Mouse (Mus musculus) Patski (cell line): ENCODE data around the gene Smg1. TPM values are rescaled to one million over a fixed set of nuclear protein-coding genes. Genes with fewer than 3 reads are reported as not detected.

ENCODE experiments used
- ATAC-seq: fragments of 100-300 bp; one replicate; pipeline ENCODE4 v1.8.0; 2021
- CTCF ChIA-PET: fragments of 350-600 bp; sonication (Branson Sonifier 250); formaldehyde crosslinking; loops from one replicate; lab custom pipeline; 2022; ENCODE audit warnings: inconsistent platforms; lab: Charles Lee
- POLR2A ChIA-PET: fragments of 350-600 bp; sonication (Branson Sonifier 250); formaldehyde crosslinking; loops from one replicate; lab custom pipeline; 2022; ENCODE audit warnings: antibody characterized with exemption, inconsistent platforms; lab: Charles Lee
- DNase-seq: peaks from one replicate; pipeline ENCODE4 v3.0.0-alpha.2; 2011; ENCODE audit warnings: low read depth, low spot score
- H3K27me3 ChIP-seq: fragments of 371-371 bp; one replicate; pipeline ENCODE4 v1.5.1; 2021
- CTCF ChIP-seq: fragments of 100-300 bp; IDR thresholded peaks from one replicate; pipeline ENCODE4 v1.5.1; 2021
- in situ Hi-C: fragments of 300-500 bp; cut with MboI; formaldehyde crosslinking; loops from 3 replicates; pipeline ENCODE4 v1.11.1; 2018; ENCODE audit warnings: low pct_unique_long_range_greater_than_20kb, mixed read lengths
- polyA plus RNA-seq: library from polyadenylated mRNA; unstranded; gene quantifications from one replicate; pipeline ENCODE4 v1.2.3, GENCODE M21; 2021

Smg1 gene
- polyA plus RNA-seq, 1 experiment from 2014 or later: 30.6 TPM

DNA sequence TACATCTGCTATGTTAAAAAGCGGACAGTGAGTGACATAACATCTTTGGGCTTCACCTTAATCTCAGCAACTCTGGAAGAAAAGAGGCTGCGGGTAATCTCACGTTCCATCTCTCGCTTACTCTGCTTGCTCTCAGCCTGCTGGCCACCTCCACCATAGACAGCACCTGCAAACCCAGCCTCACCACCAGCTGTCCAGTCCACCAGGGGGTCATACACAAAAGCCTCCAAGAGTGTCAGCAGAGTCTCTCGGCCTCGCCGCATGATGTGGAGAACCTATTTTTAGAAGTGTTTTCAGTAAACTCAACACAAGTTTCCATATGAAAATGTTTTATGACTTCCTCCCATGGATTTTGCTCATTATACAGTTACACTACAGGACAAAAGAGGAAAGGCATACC, 87.0 kb downstream of the Smg1 start:
- no peaks in the 10 kb centered on the region for H3K27me3 ChIP-seq
- POLR2A ChIA-PET: interaction anchor here (0.8 kb wide), 1 partner anchor 80 kb away, joined by 6 read pairs; no protein-coding TSS in a partner anchor
- CTCF ChIA-PET: no interaction called here
- DNase-seq: no peak
- TF ChIP-seq CTCF: no peak
- in situ Hi-C loops: no loop called here
- no peak for ATAC-seq

DNA sequence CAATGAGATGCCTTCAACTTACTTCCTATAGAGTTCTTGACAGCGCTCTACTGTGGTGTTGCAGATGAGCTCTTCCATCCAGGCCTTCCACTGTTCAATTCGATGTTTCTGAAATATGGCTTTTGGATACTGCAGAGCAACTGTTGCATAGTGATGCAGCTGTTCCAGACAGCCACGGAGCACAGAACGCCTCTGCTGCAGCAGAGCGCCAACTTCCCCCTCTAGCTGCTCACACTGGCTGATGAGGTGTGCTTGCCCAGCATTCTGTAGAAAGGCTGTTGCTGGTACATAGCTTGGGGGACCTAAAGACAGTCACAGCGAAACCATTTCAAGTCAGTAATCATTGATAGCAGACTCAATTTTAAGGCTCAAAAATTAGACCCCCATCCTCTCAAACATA, 89.3 kb downstream of the Smg1 start:
- no peak for TF ChIP-seq CTCF
- in situ Hi-C loops: no loop called here
- ATAC-seq (no peak), DNase-seq (no peak)
- ChIA-PET CTCF (interaction anchor here (0.7 to 1.0 kb wide), 3 partner anchors 23 to 36 kb away, joined by 3 read pairs; no protein-coding TSS in a partner anchor), POLR2A (no interaction called here)
- H3K27me3 ChIP-seq: no peaks in the 10 kb centered on the region

GRCm38 (mm10) chr7:118143602-118144001, 99.9 kb downstream of the Smg1 start:
- ChIA-PET CTCF (interaction anchor here (0.9 to 1.5 kb wide), 3 partner anchors 9 to 305 kb away, joined by 3 read pairs; no protein-coding TSS in a partner anchor), POLR2A (interaction anchor here (0.8 to 1.0 kb wide), 2 partner anchors 9 to 12 kb away, joined by 3 to 4 read pairs; no protein-coding TSS in a partner anchor)
- DNase-seq (no peak), ATAC-seq (no peak)
- no peaks in the 10 kb centered on the region for H3K27me3 ChIP-seq
- in situ Hi-C loops: no loop called here
- TF ChIP-seq CTCF: no peak

DNA sequence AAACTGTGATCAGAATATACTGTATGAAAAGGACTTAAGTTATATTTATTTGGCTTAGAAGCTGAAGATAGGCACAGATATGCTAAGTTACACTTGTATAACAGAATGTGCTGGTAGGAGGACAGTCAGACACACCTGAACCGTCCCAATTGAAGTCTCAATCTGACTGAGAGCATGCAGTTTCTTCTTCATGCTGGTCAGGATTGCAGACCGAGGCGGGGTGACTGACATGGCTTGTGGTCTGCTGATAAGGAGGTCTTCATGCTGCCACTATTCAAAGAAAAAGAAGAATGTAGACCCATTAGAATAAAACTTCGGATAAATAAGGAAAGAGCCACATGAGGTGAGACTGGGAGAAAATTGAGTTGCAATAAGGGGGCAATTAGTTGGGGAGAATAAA, 100.3 kb downstream of the Smg1 start:
- in situ Hi-C loops: no loop called here
- ChIA-PET POLR2A (interaction anchor here (0.8 to 1.0 kb wide), 2 partner anchors 10 to 12 kb away, joined by 3 to 4 read pairs; no protein-coding TSS in a partner anchor), CTCF (interaction anchor here (1.5 kb wide), 1 partner anchor 306 kb away, joined by 3 read pairs; no protein-coding TSS in a partner anchor)
- DNase-seq (no peak), ATAC-seq (no peak)
- TF ChIP-seq CTCF: no peak
- H3K27me3 ChIP-seq: no peaks in the 10 kb centered on the region

GRCm38 (mm10) chr7:118141271-118141670, 102.2 kb downstream of the Smg1 start:
- no peaks in the 10 kb centered on the region for H3K27me3 ChIP-seq
- DNase-seq: no peak
- no peak for ATAC-seq
- CTCF ChIA-PET: no interaction called here
- in situ Hi-C loops: no loop called here
- TF ChIP-seq CTCF: no peak
- POLR2A ChIA-PET: no interaction called here

DNA sequence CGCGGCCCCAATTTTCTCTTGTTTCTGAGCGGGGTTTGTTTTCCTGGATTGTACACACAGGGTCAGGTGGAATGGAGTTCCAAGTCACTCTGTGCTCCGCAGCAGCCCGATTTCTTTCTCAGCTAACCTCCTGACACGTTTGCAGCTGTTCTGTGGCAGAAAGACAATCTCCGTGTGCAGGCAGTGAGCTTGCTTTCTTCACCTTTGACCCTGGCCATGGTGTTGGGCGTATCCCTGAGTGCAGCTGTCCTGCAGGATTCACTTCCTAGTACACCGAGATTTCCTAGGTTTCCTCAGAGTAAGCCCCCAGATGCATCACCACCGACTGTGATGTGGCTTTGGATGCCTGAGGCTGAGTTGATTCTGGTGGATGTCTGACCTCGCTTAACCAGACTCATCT, 108.3 kb downstream of the Smg1 start:
- TF ChIP-seq CTCF: no peak
- ATAC-seq (no peak), DNase-seq (no peak)
- ChIA-PET POLR2A (no interaction called here), CTCF (interaction anchor here (1.2 kb wide), 1 partner anchor 13 kb away, joined by 3 read pairs; no protein-coding TSS in a partner anchor)
- in situ Hi-C loops: no loop called here
- no peaks in the 10 kb centered on the region for H3K27me3 ChIP-seq

- no peaks in the 10 kb centered on the region for H3K27me3 ChIP-seq
- in situ Hi-C loops: loop anchor here (10.0 kb wide), 1 partner anchor 165 kb away; no protein-coding TSS in a partner anchor
- CTCF ChIA-PET: interaction anchor here (1.2 to 2.0 kb wide), 2 partner anchors 10 to 20 kb away, joined by 4 read pairs; no protein-coding TSS in a partner anchor
- DNase-seq: peak; percentile 95
- POLR2A ChIA-PET: interaction anchor here (1.7 to 3.1 kb wide), 2 partner anchors 9 to 12 kb away, joined by 7 to 24 read pairs; partner anchors contain the start of gene Rps15a
- ATAC-seq: peak; percentile 99
- TF ChIP-seq CTCF: no peak
Measured at GRCm38 (mm10) chr7:118129430-118130041, 113.9 kb downstream of the Smg1 start, which contains the start of gene Arl6ip1. TSS of gene Arl6ip1 (minus strand) at chr7:118129662.

- ATAC-seq (peak; percentile 36), DNase-seq (no peak)
- no peak for TF ChIP-seq CTCF
- POLR2A ChIA-PET: interaction anchor here (0.6 to 3.1 kb wide), 3 partner anchors 8 to 12 kb away, joined by 3 to 24 read pairs (median 7); partner anchors contain the start of gene Rps15a
- no peaks in the 10 kb centered on the region for H3K27me3 ChIP-seq
- CTCF ChIA-PET: interaction anchor here (0.7 to 2.0 kb wide), 2 partner anchors 9 to 21 kb away, joined by 3 to 4 read pairs; no protein-coding TSS in a partner anchor
- in situ Hi-C loops: loop anchor here (10.0 kb wide), 1 partner anchor 166 kb away; no protein-coding TSS in a partner anchor
Measured at GRCm38 (mm10) chr7:118128925-118129429, 114.5 kb downstream of the Smg1 start.

DNA sequence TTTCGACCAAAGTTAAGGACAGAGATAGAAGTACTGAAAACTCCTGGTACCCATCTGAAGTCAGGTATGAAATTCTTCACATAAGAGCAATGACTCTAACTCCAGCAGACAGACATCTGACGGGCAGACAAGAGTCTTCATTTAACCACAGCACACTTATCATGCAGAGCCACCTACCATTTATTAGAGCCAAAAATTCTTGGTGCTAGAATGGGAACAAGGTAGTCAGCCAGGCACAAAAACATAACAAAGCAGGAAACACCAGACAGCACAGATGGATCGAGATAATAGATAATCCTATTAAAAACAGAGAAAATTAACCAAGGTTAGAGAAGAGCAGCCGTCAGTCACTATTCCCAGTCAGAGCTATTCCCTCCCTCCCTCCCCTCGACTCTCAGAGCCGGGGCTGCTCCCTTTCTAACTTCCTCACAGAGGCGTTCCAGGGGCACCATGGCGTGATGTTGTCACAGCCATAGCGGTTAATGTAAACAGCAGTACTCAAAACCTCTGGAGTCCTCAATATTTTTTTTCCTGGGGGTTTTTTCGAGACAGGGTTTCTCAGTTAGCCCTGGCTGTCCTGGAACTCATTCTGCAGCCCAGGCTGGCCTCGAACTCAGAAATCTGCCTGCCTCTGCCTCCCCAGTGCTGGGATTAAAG, 117.1 kb downstream of the Smg1 start:
- no peaks in the 10 kb centered on the region for H3K27me3 ChIP-seq
- ChIA-PET CTCF (interaction anchor here (2.0 kb wide), 1 partner anchor 11 kb away, joined by 5 read pairs; no protein-coding TSS in a partner anchor), POLR2A (no interaction called here)
- TF ChIP-seq CTCF: no peak
- DNase-seq: no peak
- ATAC-seq: no peak
- in situ Hi-C loops: loop anchor here (10.0 kb wide), 1 partner anchor 168 kb away; no protein-coding TSS in a partner anchor

DNA sequence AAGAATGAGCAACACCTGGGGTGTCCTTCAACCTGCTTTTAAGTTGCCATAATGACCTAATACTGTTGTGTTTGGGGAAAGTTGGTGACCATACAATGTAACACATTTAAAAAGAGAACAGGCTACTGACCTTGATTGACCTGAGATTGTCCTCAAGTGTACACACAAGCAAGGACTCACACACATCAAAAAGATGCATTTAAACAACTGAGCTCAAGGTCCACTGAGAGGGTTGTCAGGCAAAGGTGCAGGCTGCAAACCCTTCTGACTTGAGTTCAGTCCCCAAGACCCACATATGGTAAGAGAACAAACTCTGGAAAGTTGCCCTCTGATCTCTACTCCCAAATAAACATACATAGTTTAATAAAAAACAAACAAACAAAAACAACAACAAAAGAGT, 117.7 kb downstream of the Smg1 start:
- ATAC-seq (no peak), DNase-seq (no peak)
- in situ Hi-C loops: loop anchor here (10.0 kb wide), 1 partner anchor 169 kb away; no protein-coding TSS in a partner anchor
- POLR2A ChIA-PET: no interaction called here
- CTCF ChIA-PET: interaction anchor here (2.0 kb wide), 1 partner anchor 11 kb away, joined by 5 read pairs; no protein-coding TSS in a partner anchor
- TF ChIP-seq CTCF: no peak
- H3K27me3 ChIP-seq: no peaks in the 10 kb centered on the region
